Mouse (Mus musculus) ES-E14 (cell line): ENCODE data around the gene Elovl5.
"Not testable (repeated sequence)": the region's sequence is repeated elsewhere in the genome, so short reads cannot be mapped to it uniquely, and the experiment has no call there.

Experiments used
- HCFC1 ChIP-seq: IDR thresholded peaks from 2 replicates; pipeline ENCODE4 v1.6.1; 2012; ENCODE audit warnings: low read length, inconsistent platforms, borderline replicate concordance; ENCODE audit not compliant: insufficient read depth
- ZC3H11A ChIP-seq: IDR thresholded peaks from 2 replicates; pipeline ENCODE4 v1.6.1; 2012; ENCODE audit warnings: low read depth, mild to moderate bottlenecking, inconsistent platforms, low read length, borderline replicate concordance

GRCm38 (mm10) chr9:77993538-77994255 is 76.5 kb downstream of the Elovl5 start:
- TF ChIP-seq ZC3H11A, HCFC1: not testable (repeated sequence)
